Mouse (Mus musculus) ES-Bruce4 (cell line): ENCODE data around the gene App. TPM values are rescaled to one million over a fixed set of nuclear protein-coding genes. Genes with fewer than 3 reads are reported as not detected.

Source experiments
- H3K27ac ChIP-seq: 2 replicates; pipeline ENCODE4 v1.5.1; 2012; ENCODE audit warnings: low read length, inconsistent platforms; ENCODE audit not compliant: insufficient read depth
- H3K27me3 ChIP-seq: 2 replicates; pipeline ENCODE4 v1.6.1; 2012; ENCODE audit warnings: mild to moderate bottlenecking, low read length, inconsistent platforms; ENCODE audit not compliant: control insufficient read depth, poor library complexity, insufficient read depth, severe bottlenecking
- H3K36me3 ChIP-seq: 2 replicates; pipeline ENCODE4 v1.6.1; 2012; ENCODE audit warnings: inconsistent platforms, mild to moderate bottlenecking, low read length, moderate library complexity; ENCODE audit not compliant: control insufficient read depth, poor library complexity, insufficient read depth, severe bottlenecking
- H3K4me1 ChIP-seq: one replicate; pipeline ENCODE4 v1.8.1; 2011; ENCODE audit warnings: low read length; ENCODE audit not compliant: control insufficient read depth, insufficient read depth
- H3K4me3 ChIP-seq: 2 replicates; pipeline ENCODE4 v1.5.1; 2011; ENCODE audit warnings: low read depth, mild to moderate bottlenecking, low read length
- H3K9ac ChIP-seq: 2 replicates; pipeline ENCODE4 v1.6.1; 2012; ENCODE audit warnings: low read depth, mild to moderate bottlenecking, inconsistent platforms; ENCODE audit not compliant: poor library complexity, severe bottlenecking
- H3K9me3 ChIP-seq: replicated peaks from 2 replicates; pipeline ENCODE4 v1.6.1; 2012; ENCODE audit warnings: mild to moderate bottlenecking, low read length, inconsistent platforms; ENCODE audit not compliant: control insufficient read depth, poor library complexity, insufficient read depth, severe bottlenecking
- CTCF ChIP-seq: IDR thresholded peaks from one replicate; pipeline ENCODE4 v1.8.1; 2011; ENCODE audit warnings: low read depth, low read length
- EP300 ChIP-seq: IDR thresholded peaks from 2 replicates; pipeline ENCODE4 v1.6.1; 2011; ENCODE audit warnings: low read depth, low read length; ENCODE audit not compliant: insufficient read depth
- POLR2A ChIP-seq: IDR thresholded peaks from one replicate; pipeline ENCODE4 v1.8.1; 2011; ENCODE audit warnings: low read length; ENCODE audit not compliant: insufficient read depth
- polyA plus RNA-seq: library from polyadenylated mRNA; stranded (reverse); fragments of >200 nt; gene quantifications from 2 replicates; pipeline ENCODE4 v1.2.4, GENCODE M21; 2011; ENCODE audit warnings: low read depth; ENCODE audit not compliant: missing spikeins, insufficient read depth, insufficient read length

Gene App
- polyA plus RNA-seq, 1 experiment: 89.3 TPM

DNA sequence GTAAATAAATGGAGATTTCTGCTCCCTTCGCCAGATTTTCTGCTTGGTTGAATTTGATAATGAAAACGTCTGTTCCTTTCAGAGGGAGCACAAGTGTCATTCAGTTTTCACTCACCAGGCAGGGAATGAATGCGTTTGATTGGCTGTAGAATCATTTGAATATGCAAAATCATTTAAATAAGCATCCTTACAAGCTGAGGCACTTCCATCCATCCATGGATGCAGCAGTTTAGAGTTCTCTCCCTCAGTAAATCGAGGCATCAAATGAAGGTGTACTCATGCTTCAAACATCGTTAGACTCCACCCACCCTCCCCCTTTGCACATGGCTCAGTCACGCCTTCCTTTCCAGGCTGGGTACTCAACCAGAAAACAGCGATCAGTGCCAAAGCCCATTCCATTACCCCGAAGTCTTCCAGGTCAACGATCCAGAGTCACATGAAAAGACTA is 80.9 kb downstream of the App start:
- H3K9me3 ChIP-seq: no peaks in the 10 kb centered on the region
- TF ChIP-seq POLR2A (no peak), CTCF (no peak), EP300 (no peak)
- no peak overlapping the region for H3K27ac ChIP-seq
- H3K9ac ChIP-seq: no peak overlapping the region
- no peaks in the 10 kb centered on the region for H3K4me1 ChIP-seq
- no peaks in the 10 kb centered on the region for H3K36me3 ChIP-seq
- H3K27me3 ChIP-seq: no peaks in the 10 kb centered on the region
- no peak overlapping the region for H3K4me3 ChIP-seq

GRCm38 (mm10) chr16:85092183-85092582 is 81.4 kb downstream of the App start:
- Histone ChIP-seq H3K36me3 (no peaks in the 10 kb centered on the region), H3K9ac (no peak overlapping the region), H3K9me3 (no peaks in the 10 kb centered on the region), H3K27me3 (no peaks in the 10 kb centered on the region), H3K4me3 (no peak overlapping the region), H3K4me1 (no peaks in the 10 kb centered on the region), H3K27ac (no peak overlapping the region)
- no peak for TF ChIP-seq EP300

- Histone ChIP-seq H3K4me1 (no peaks in the 10 kb centered on the region), H3K36me3 (no peaks in the 10 kb centered on the region), H3K27ac (no peak overlapping the region), H3K4me3 (no peak overlapping the region), H3K9ac (no peak overlapping the region), H3K27me3 (no peaks in the 10 kb centered on the region), H3K9me3 (no peaks in the 10 kb centered on the region)
- TF ChIP-seq CTCF (no peak), POLR2A (no peak), EP300 (no peak)
Measured at GRCm38 (mm10) chr16:85090992-85091391, 82.6 kb downstream of the App start.

- H3K9ac ChIP-seq: no peak overlapping the region
- H3K4me1 ChIP-seq: no peaks in the 10 kb centered on the region
- H3K9me3 ChIP-seq: no peaks in the 10 kb centered on the region
- H3K27me3 ChIP-seq: no peaks in the 10 kb centered on the region
- no peaks in the 10 kb centered on the region for H3K36me3 ChIP-seq
- no peak overlapping the region for H3K4me3 ChIP-seq
- TF ChIP-seq POLR2A (no peak), CTCF (no peak), EP300 (no peak)
- H3K27ac ChIP-seq: no peak overlapping the region
Measured at GRCm38 (mm10) chr16:85088126-85088525, 85.4 kb downstream of the App start.

DNA sequence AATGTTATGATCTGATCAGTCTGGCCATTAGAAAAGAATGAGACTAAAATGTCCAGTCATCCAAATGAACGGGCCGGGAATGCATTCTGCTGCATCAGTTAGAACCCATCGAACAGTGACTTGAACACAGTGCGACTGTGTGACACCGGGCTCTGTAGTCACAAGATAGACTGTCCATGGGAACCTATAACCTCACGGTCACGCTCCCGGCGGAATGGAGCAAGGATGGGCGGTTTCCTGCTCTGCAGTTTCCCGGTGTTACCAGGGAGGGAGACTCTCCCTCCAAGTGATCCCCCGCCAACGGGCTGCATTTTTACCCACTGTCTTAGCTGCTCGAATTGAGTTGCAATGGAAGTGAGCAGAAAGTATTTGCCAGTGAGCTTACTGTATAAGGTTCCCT is 87.3 kb downstream of the App start:
- Histone ChIP-seq H3K27me3 (no peaks in the 10 kb centered on the region), H3K4me1 (no peaks in the 10 kb centered on the region), H3K36me3 (no peaks in the 10 kb centered on the region), H3K4me3 (no peak overlapping the region), H3K27ac (no peak overlapping the region), H3K9me3 (no peaks in the 10 kb centered on the region), H3K9ac (no peak overlapping the region)
- TF ChIP-seq EP300: no peak
- no peak for TF ChIP-seq CTCF
- no peak for TF ChIP-seq POLR2A

GRCm38 (mm10) chr16:85085902-85086301 is 87.7 kb downstream of the App start:
- H3K36me3 ChIP-seq: no peaks in the 10 kb centered on the region
- no peak overlapping the region for H3K9ac ChIP-seq
- no peak overlapping the region for H3K27ac ChIP-seq
- H3K27me3 ChIP-seq: no peaks in the 10 kb centered on the region
- TF ChIP-seq CTCF: no peak
- TF ChIP-seq EP300: no peak
- no peaks in the 10 kb centered on the region for H3K9me3 ChIP-seq
- no peak overlapping the region for H3K4me3 ChIP-seq
- no peaks in the 10 kb centered on the region for H3K4me1 ChIP-seq

DNA sequence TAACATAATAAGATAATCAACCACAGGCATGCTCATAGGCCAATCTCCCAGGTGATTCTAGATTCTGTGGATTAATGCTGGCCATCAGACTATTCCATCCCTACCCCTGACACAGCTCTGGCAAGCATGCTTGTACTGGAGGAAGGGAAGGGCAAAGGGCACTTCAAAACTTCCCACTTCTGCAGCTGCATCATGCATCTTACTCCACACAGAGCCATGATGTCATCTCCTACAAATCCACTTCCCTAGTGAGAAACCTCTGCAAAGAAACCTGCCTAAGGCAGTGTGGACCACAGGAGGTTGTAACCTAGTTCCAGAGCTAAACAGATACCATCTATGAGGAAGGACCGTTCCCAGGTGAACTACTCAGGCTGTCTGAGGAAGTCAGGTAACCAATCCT is 89.4 kb downstream of the App start:
- TF ChIP-seq POLR2A (no peak), CTCF (no peak), EP300 (no peak)
- no peak overlapping the region for H3K27ac ChIP-seq
- no peak overlapping the region for H3K9ac ChIP-seq

More for the DNA sequence above, 89.4 kb downstream of the App start:
- Histone ChIP-seq H3K9me3 (no peaks in the 10 kb centered on the region), H3K36me3 (no peaks in the 10 kb centered on the region), H3K4me1 (no peaks in the 10 kb centered on the region), H3K27me3 (no peaks in the 10 kb centered on the region), H3K4me3 (no peak overlapping the region)
